Mouse (Mus musculus): ENCODE data around the gene Ppp1r14c. TPM values are rescaled to one million over a fixed set of nuclear protein-coding genes. Genes with fewer than 3 reads are reported as not detected.

The Ppp1r14c gene
- polyA plus RNA-seq, 1 experiment, result 5.0 TPM

- no peaks in the 10 kb centered on the region for H3K36me3 ChIP-seq (ENCODE audit: control insufficient read depth, insufficient read depth)
- H3ac ChIP-seq (ENCODE audit: control insufficient read depth, insufficient read length), result no peak overlapping the region
- TF ChIP-seq SRF (IDR thresholded peaks at IDR 0.05; ENCODE audit: control insufficient read depth, insufficient read length, low read depth), result no peak
- no peak for TF ChIP-seq TCF3 (IDR thresholded peaks at IDR 0.05; ENCODE audit: insufficient read length, low read depth)
- no peak for TF ChIP-seq REST (IDR thresholded peaks at IDR 0.05; ENCODE audit: insufficient read depth, insufficient read length)
- TF ChIP-seq POLR2AphosphoS2 (IDR thresholded peaks at IDR 0.05; ENCODE audit: insufficient read length, low read depth), result no peak
- TF ChIP-seq MYOD1 (IDR thresholded peaks at IDR 0.05; ENCODE audit: control insufficient read depth in 1 of 3, insufficient read length in 2 of 3, low read depth in 2 of 3), result no peak
- TF ChIP-seq MYOG (IDR thresholded peaks at IDR 0.05; ENCODE audit: control insufficient read depth in 1 of 3, insufficient read depth in 1 of 3, insufficient read length in 2 of 3, low read depth in 2 of 3), result no peak
- no peak for TF ChIP-seq MAX (IDR thresholded peaks at IDR 0.05; ENCODE audit: low read depth)
- TF ChIP-seq E2F4 (IDR thresholded peaks at IDR 0.05; ENCODE audit: insufficient read depth), result no peak
- H3K4me2 ChIP-seq (ENCODE audit: low read depth), result no peak overlapping the region
- H3K4me3 ChIP-seq, result no peak overlapping the region
- no peaks in the 10 kb centered on the region for H3K27me3 ChIP-seq (ENCODE audit: control insufficient read depth, insufficient read depth, insufficient read length)
- no peaks in the 10 kb centered on the region for H3K79me2 ChIP-seq (ENCODE audit: control insufficient read depth, insufficient read depth)
Observed at GRCm38 (mm10) chr10:3404362-3404761, 38.5 kb downstream of the Ppp1r14c start.

GRCm38 (mm10) chr10:3406280-3406679 is 40.4 kb downstream of the Ppp1r14c start:
- Histone ChIP-seq H3ac (ENCODE audit: control insufficient read depth, insufficient read length) (no peak overlapping the region), H3K27me3 (ENCODE audit: control insufficient read depth, insufficient read depth, insufficient read length) (no peaks in the 10 kb centered on the region), H3K79me2 (ENCODE audit: control insufficient read depth, insufficient read depth) (no peaks in the 10 kb centered on the region), H3K4me2 (ENCODE audit: low read depth) (no peak overlapping the region), H3K4me3 (no peak overlapping the region), H3K36me3 (ENCODE audit: control insufficient read depth, insufficient read depth) (no peaks in the 10 kb centered on the region)
- no peak for TF ChIP-seq USF1 (IDR thresholded peaks at IDR 0.05; ENCODE audit: low read depth)
- TF ChIP-seq CEBPB (IDR thresholded peaks at IDR 0.05; ENCODE audit: insufficient read depth, poor library complexity, severe bottlenecking), result no peak
- TF ChIP-seq TCF12 (IDR thresholded peaks at IDR 0.05; ENCODE audit: insufficient read depth, poor library complexity, severe bottlenecking), result no peak
- TF ChIP-seq MYOD1 (IDR thresholded peaks at IDR 0.05; ENCODE audit: control insufficient read depth in 1 of 3, insufficient read length in 2 of 3, low read depth in 2 of 3), result no peak
- no peak for TF ChIP-seq REST (IDR thresholded peaks at IDR 0.05; ENCODE audit: insufficient read depth, insufficient read length)
- TF ChIP-seq TCF3 (IDR thresholded peaks at IDR 0.05; ENCODE audit: insufficient read length, low read depth), result no peak
- TF ChIP-seq SRF (IDR thresholded peaks at IDR 0.05; ENCODE audit: control insufficient read depth, insufficient read length, low read depth), result no peak
- no peak for TF ChIP-seq MYOG (IDR thresholded peaks at IDR 0.05; ENCODE audit: control insufficient read depth in 1 of 3, insufficient read depth in 1 of 3, insufficient read length in 2 of 3, low read depth in 2 of 3)
- no peak for TF ChIP-seq MAX (IDR thresholded peaks at IDR 0.05; ENCODE audit: low read depth)
- no peak for TF ChIP-seq POLR2AphosphoS2 (IDR thresholded peaks at IDR 0.05; ENCODE audit: insufficient read length, low read depth)
- TF ChIP-seq E2F4 (IDR thresholded peaks at IDR 0.05; ENCODE audit: insufficient read depth), result no peak
- TF ChIP-seq POLR2A (IDR thresholded peaks at IDR 0.05; ENCODE audit: insufficient read length, low read depth), result no peak

GRCm38 (mm10) chr10:3408036-3408661 is 42.3 kb downstream of the Ppp1r14c start:
- H3K36me3 ChIP-seq (ENCODE audit: control insufficient read depth, insufficient read depth), result no peaks in the 10 kb centered on the region
- no peak overlapping the region for H3K4me3 ChIP-seq
- TF ChIP-seq MAX (IDR thresholded peaks at IDR 0.05; ENCODE audit: low read depth) (no peak), MYOG (IDR thresholded peaks at IDR 0.05; ENCODE audit: control insufficient read depth in 1 of 3, insufficient read depth in 1 of 3, insufficient read length in 2 of 3, low read depth in 2 of 3) (no peak), CEBPB (IDR thresholded peaks at IDR 0.05; ENCODE audit: insufficient read depth, poor library complexity, severe bottlenecking) (no peak), TCF12 (IDR thresholded peaks at IDR 0.05; ENCODE audit: insufficient read depth, poor library complexity, severe bottlenecking) (no peak), SRF (IDR thresholded peaks at IDR 0.05; ENCODE audit: control insufficient read depth, insufficient read length, low read depth) (no peak), MYOD1 (IDR thresholded peaks at IDR 0.05; ENCODE audit: control insufficient read depth in 1 of 3, insufficient read length in 2 of 3, low read depth in 2 of 3) (no peak), TCF3 (IDR thresholded peaks at IDR 0.05; ENCODE audit: insufficient read length, low read depth) (no peak), E2F4 (IDR thresholded peaks at IDR 0.05; ENCODE audit: insufficient read depth) (no peak), POLR2AphosphoS2 (IDR thresholded peaks at IDR 0.05; ENCODE audit: insufficient read length, low read depth) (no peak), POLR2A (IDR thresholded peaks at IDR 0.05; ENCODE audit: insufficient read length, low read depth) (no peak), REST (IDR thresholded peaks at IDR 0.05; ENCODE audit: insufficient read depth, insufficient read length) (no peak), USF1 (IDR thresholded peaks at IDR 0.05; ENCODE audit: low read depth) (no peak)

GRCm38 (mm10) chr10:3408699-3409098 is 42.8 kb downstream of the Ppp1r14c start:
- no peak overlapping the region for H3ac ChIP-seq (ENCODE audit: control insufficient read depth, insufficient read length)
- H3K36me3 ChIP-seq (ENCODE audit: control insufficient read depth, insufficient read depth), result no peaks in the 10 kb centered on the region
- H3K27me3 ChIP-seq (ENCODE audit: control insufficient read depth, insufficient read depth, insufficient read length), result no peaks in the 10 kb centered on the region
- H3K79me2 ChIP-seq (ENCODE audit: control insufficient read depth, insufficient read depth), result no peaks in the 10 kb centered on the region
- no peak for TF ChIP-seq POLR2A (IDR thresholded peaks at IDR 0.05; ENCODE audit: insufficient read length, low read depth)
- TF ChIP-seq POLR2AphosphoS2 (IDR thresholded peaks at IDR 0.05; ENCODE audit: insufficient read length, low read depth), result no peak
- no peak for TF ChIP-seq MYOD1 (IDR thresholded peaks at IDR 0.05; ENCODE audit: control insufficient read depth in 1 of 3, insufficient read length in 2 of 3, low read depth in 2 of 3)
- TF ChIP-seq TCF12 (IDR thresholded peaks at IDR 0.05; ENCODE audit: insufficient read depth, poor library complexity, severe bottlenecking), result no peak
- TF ChIP-seq E2F4 (IDR thresholded peaks at IDR 0.05; ENCODE audit: insufficient read depth), result no peak
- TF ChIP-seq MAX (IDR thresholded peaks at IDR 0.05; ENCODE audit: low read depth), result no peak
- TF ChIP-seq USF1 (IDR thresholded peaks at IDR 0.05; ENCODE audit: low read depth), result no peak
- no peak for TF ChIP-seq REST (IDR thresholded peaks at IDR 0.05; ENCODE audit: insufficient read depth, insufficient read length)
- TF ChIP-seq SRF (IDR thresholded peaks at IDR 0.05; ENCODE audit: control insufficient read depth, insufficient read length, low read depth), result no peak
- no peak for TF ChIP-seq TCF3 (IDR thresholded peaks at IDR 0.05; ENCODE audit: insufficient read length, low read depth)
- no peak for TF ChIP-seq MYOG (IDR thresholded peaks at IDR 0.05; ENCODE audit: control insufficient read depth in 1 of 3, insufficient read depth in 1 of 3, insufficient read length in 2 of 3, low read depth in 2 of 3)
- no peak for TF ChIP-seq CEBPB (IDR thresholded peaks at IDR 0.05; ENCODE audit: insufficient read depth, poor library complexity, severe bottlenecking)
- H3K4me3 ChIP-seq, result no peak overlapping the region
- no peak overlapping the region for H3K4me2 ChIP-seq (ENCODE audit: low read depth)

More at GRCm38 (mm10) chr10:3408036-3408661, 42.3 kb downstream of the Ppp1r14c start:
- Histone ChIP-seq H3K4me2 (ENCODE audit: low read depth) (no peak overlapping the region), H3K27me3 (ENCODE audit: control insufficient read depth, insufficient read depth, insufficient read length) (no peaks in the 10 kb centered on the region), H3ac (ENCODE audit: control insufficient read depth, insufficient read length) (no peak overlapping the region), H3K79me2 (ENCODE audit: control insufficient read depth, insufficient read depth) (no peaks in the 10 kb centered on the region)

Measured in myocyte (in vitro differentiated cells).